Mouse (Mus musculus) mouse embryonic stem cell (cell line): ENCODE measurements around the gene Gm10217.

ENCODE experiments used
- in situ Hi-C, 2 experiments: fragments of 300-500 bp; cut with MboI; formaldehyde crosslinking; loops; 1 replicate in 1 of 2; 3 replicates in 1 of 2; pipeline ENCODE4 v1.14.3; 2019 to 2020; ENCODE audit warnings: low sequenced_read_pairs in 2 of 2, low pct_unique_long_range_greater_than_20kb in 1 of 2, mixed read lengths in 1 of 2; ENCODE audit not compliant: unreplicated experiment in 1 of 2

Gm10217 gene

GRCm38 (mm10) chr8:9863951-9864350, at the start of gene Gm10217:
Gene Gm10217, plus strand, starts transcription at chr8:9864251.
- in situ Hi-C loops = no loop called here

- in situ Hi-C loops = no loop called here
These were observed 39.3 kb upstream of the Gm10217 start for GRCm38 (mm10) chr8:9824770-9825169.

- in situ Hi-C loops = no loop called here
These were observed 23.8 kb upstream of the Gm10217 start for GRCm38 (mm10) chr8:9840257-9840656.

- in situ Hi-C loops = no loop called here
These were observed 4.8 kb upstream of the Gm10217 start for GRCm38 (mm10) chr8:9859286-9859685.

GRCm38 (mm10) chr8:9860539-9861203, 3.4 kb upstream of the Gm10217 start:
- in situ Hi-C loops = no loop called here

- in situ Hi-C loops = no loop called here
These were observed 1.1 kb downstream of the Gm10217 start for GRCm38 (mm10) chr8:9865150-9865549.

GRCm38 (mm10) chr8:9868094-9868493, 4.0 kb downstream of the Gm10217 start:
- in situ Hi-C loops = no loop called here

GRCm38 (mm10) chr8:9876241-9876640, 12.2 kb downstream of the Gm10217 start:
- in situ Hi-C loops = no loop called here

- in situ Hi-C loops = no loop called here
These were observed 15.9 kb downstream of the Gm10217 start for GRCm38 (mm10) chr8:9879921-9880320.

- in situ Hi-C loops = no loop called here
These were observed 22.7 kb downstream of the Gm10217 start for GRCm38 (mm10) chr8:9886714-9887113.

- in situ Hi-C loops = no loop called here
These were observed 35.1 kb downstream of the Gm10217 start for GRCm38 (mm10) chr8:9899199-9899598.

- in situ Hi-C loops = no loop called here
These were observed 35.6 kb downstream of the Gm10217 start for GRCm38 (mm10) chr8:9899673-9900072.
